Mouse (Mus musculus) CD8-positive naive resting alpha-beta T cell, adult 57 days (primary cell): ENCODE data around the gene Car2. TPM values are rescaled to one million over a fixed set of nuclear protein-coding genes. Genes with fewer than 3 reads are reported as not detected.

Experiments used
- total RNA-seq: library from RNA; stranded (reverse); gene quantifications from one replicate; pipeline ENCODE4 v1.2.4, GENCODE M21; 2023

Gene Car2
- total RNA-seq, result 6.0 TPM

DNA sequence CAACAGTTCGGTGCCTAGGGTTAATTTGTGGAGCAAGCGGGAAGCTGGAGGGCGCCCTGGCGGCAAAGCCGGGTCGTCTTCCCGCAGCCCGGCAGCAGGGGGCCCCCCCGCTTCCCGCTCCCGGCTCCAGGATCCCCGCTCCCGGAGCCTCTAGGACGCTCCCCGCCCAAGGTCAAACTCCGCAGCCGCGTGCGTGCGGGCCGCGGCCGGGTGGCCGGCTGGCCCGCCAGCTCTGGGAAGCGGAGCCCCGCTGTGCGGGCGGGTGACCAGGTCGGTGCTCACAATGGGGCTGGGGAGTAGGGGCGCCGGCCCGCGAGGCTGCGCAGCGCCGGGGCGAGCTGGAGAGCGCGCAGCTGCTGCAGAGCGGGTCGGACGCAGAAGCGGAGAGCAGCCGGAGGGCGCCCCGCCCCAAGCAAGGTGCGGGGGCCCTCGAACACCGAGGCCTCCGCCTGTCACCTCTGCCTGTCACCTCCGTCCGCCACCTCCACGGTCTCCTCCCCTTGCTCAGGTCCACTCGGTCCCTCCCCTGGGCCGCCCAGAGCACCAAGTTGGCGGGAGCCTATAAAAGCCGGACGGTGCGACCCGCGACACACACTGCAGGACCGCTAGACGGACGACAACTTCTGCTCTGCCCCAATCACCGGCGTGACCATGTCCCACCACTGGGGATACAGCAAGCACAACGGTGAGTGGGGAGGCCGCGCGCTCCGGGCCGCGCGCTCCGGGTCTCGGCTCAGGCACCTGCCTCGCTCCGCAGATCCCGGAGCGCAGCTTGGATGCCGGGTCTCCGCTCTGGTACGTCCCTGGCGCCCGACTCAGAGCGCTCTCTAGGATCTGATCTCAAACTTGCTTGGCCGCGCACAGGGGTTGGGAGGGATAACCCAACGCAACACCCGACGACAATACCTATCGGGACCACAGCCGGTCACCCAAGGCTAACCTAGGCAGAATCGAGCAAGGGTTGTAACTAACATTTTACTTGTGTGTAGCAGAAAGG lies at the start of gene Car2:
TSS of gene Car2 (plus strand) at position 172 of the 997 bp plus-strand sequence.

DNA sequence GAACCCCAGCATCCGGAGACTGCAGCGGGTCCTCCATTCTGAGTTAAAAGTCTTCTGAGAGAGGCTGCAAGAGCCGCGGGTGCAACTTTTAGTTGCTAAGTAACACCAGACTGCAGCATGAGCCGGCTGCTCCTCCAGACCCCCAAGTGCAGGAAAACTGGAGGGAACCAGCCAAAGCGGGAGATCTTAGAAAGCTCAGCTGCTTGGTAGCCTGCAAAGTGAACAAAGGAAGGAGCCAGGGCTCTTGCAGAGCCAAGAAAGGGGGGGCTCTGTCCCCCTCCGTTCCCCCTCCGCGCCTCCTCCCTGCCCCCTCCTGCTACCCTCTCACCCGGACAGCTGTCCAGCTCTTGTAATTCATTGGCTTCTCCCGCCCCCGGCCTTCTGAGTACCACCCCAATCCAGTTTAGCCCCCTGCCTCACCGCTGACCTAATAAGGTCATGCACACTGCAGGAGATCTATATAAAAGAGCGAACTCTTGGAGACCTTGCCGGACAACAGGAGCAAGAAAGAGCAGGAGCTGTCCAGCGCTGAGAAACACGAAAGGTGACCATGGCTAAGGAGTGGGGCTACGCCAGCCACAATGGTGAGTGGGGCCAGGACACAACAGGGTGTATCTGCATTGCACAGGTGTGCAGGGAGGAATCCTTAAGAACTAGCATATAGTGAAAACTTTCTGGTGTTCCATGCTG lies 22.9 kb upstream of the Car2 start, which contains the start of gene Car3:
TSS of gene Car3 (plus strand) at position 491 of the 690 bp plus-strand sequence.

Other genes with a start within 250 kb of the Car2 start
- 0.21 TPM for gene Car13, start 244.5 kb upstream of the Car2 start, total RNA-seq
- gene Car1, start 77.9 kb upstream of the Car2 start, total RNA-seq, result 0.58 TPM
- gene Car3, start 22.8 kb upstream of the Car2 start, total RNA-seq, result not detected